Comparison of ENCODE assay signal across 8 mouse cellular contexts in the genomic region with DNA sequence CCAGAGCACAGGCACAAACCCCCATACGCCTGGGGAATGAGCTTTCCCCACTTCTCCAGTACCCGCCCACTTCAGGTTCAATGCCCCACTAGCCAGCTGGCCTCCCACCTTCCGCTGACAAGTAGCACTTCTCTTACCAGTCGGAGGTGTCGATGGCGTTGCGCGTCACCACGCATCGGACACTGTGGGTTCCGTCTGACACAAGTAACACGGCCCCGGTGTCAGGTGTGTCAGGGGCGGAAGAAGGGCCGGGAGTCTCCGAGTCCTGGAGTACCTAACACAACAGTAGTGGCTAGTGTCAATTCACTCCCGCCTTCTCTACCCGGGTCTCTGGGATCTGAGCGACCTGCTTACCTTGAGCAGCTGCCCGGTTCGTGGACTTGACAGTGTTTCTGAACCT. TPM values are rescaled to one million over a fixed set of nuclear protein-coding genes. Genes with fewer than 3 reads are reported as not detected.
DNase-seq lines count a peak whose midpoint lies in the region; ATAC-seq and TF ChIP-seq lines count a peak whose summit lies in the region.

No protein-coding gene starts in this region.

- H3K36me3 ChIP-seq in spleen, adult 2 months (ENCODE audit: control insufficient read depth, insufficient read depth, low read length) = peaks cover 29% of the 10 kb centered on the region
- peaks cover 6% of the 10 kb centered on the region for H3K36me3 ChIP-seq in heart, embryonic 16.5 days (ENCODE audit: control insufficient read depth, insufficient read depth)
- H3K36me3 ChIP-seq in limb, embryonic 10.5 days = peaks cover 70% of the 10 kb centered on the region
- H3K36me3 ChIP-seq in stomach, embryonic 14.5 days (ENCODE audit: control insufficient read depth, insufficient read depth, low read length) = peaks cover 27% of the 10 kb centered on the region

- TF ChIP-seq CTCF in spleen, adult 2 months (IDR thresholded peaks at IDR 0.05; ENCODE audit: extremely low read depth, insufficient read depth, insufficient read length, insufficient replicate concordance) = no peak

- peak overlapping the region; percentile 73 for H3K27ac ChIP-seq in spleen, adult 2 months (ENCODE audit: insufficient read depth, low read length)
- peak overlapping the region; percentile 95 for H3K27ac ChIP-seq in heart, embryonic 16.5 days (ENCODE audit: low read length)
- H3K27ac ChIP-seq in limb, embryonic 10.5 days = peak overlapping the region; percentile 82
- H3K27ac ChIP-seq in stomach, embryonic 14.5 days (ENCODE audit: low read length) = 0 out of 2 replicates have a peak overlapping the region, but pooled peaks have one; percentile 95

- no peaks in the 10 kb centered on the region for H3K9me3 ChIP-seq in heart, embryonic 16.5 days (replicated peaks; ENCODE audit: control insufficient read depth, low read length)
- H3K9me3 ChIP-seq in limb, embryonic 10.5 days (replicated peaks) = no peaks in the 10 kb centered on the region
- no peaks in the 10 kb centered on the region for H3K9me3 ChIP-seq in stomach, embryonic 14.5 days (ENCODE audit: control insufficient read depth, low read depth, low read length)

- peak overlapping the region; percentile 71 for H3K9ac ChIP-seq in heart, embryonic 16.5 days (ENCODE audit: low read length)
- peak overlapping the region; percentile 49 for H3K9ac ChIP-seq in stomach, embryonic 14.5 days (replicated peaks; ENCODE audit: low read depth, low read length)

- no peak for TF ChIP-seq POLR2A in spleen, adult 2 months (IDR thresholded peaks at IDR 0.05; ENCODE audit: low read depth, low read length)

- H3K4me1 ChIP-seq in spleen, adult 2 months (ENCODE audit: control insufficient read depth, insufficient read depth, insufficient read length) = peaks cover 10% of the 10 kb centered on the region; the same call in 1 of the 2 replicates
- peaks cover 15% of the 10 kb centered on the region for H3K4me1 ChIP-seq in heart, embryonic 16.5 days (ENCODE audit: control insufficient read depth, insufficient read depth, low read length)
- H3K4me1 ChIP-seq in limb, embryonic 10.5 days = peaks cover 26% of the 10 kb centered on the region
- peaks cover 6% of the 10 kb centered on the region for H3K4me1 ChIP-seq in stomach, embryonic 14.5 days (ENCODE audit: control insufficient read depth, insufficient read depth, low read length)

- under 1% methylated on average over 21 of the region's 21 CpGs for WGBS in spleen, adult 2 months
- WGBS in heart, embryonic 16.5 days = 0% methylated on average over 21 of the region's 21 CpGs
- WGBS in limb, embryonic 10.5 days = 0% methylated on average over 21 of the region's 21 CpGs
- under 1% methylated on average over 21 of the region's 21 CpGs for WGBS in stomach, embryonic 14.5 days

- no peaks in the 10 kb centered on the region for H3K27me3 ChIP-seq in spleen, adult 2 months (ENCODE audit: control insufficient read depth, insufficient read depth, low read length)
- H3K27me3 ChIP-seq in heart, embryonic 16.5 days (ENCODE audit: control insufficient read depth, insufficient read depth, low read length) = no peaks in the 10 kb centered on the region
- peaks cover under 1% of the 10 kb centered on the region for H3K27me3 ChIP-seq in limb, embryonic 10.5 days (ENCODE audit: low read depth, poor library complexity, severe bottlenecking)
- H3K27me3 ChIP-seq in stomach, embryonic 14.5 days (ENCODE audit: control insufficient read depth, insufficient read depth, low read length) = no peaks in the 10 kb centered on the region

- ATAC-seq in heart, embryonic 16.5 days (replicated peaks; ENCODE audit: extremely low read depth, insufficient read depth, low FRiP score) = peak; percentile 29
- peak; percentile 47 for ATAC-seq in megakaryocyte-erythroid progenitor cell, adult 5-6 weeks (replicated peaks; ENCODE audit: low FRiP score, low TSS enrichment, poor library complexity, severe bottlenecking)
- peak; percentile 35; the same call in 1 of the 2 replicates for ATAC-seq in stomach, embryonic 14.5 days (ENCODE audit: insufficient number of reproducible peaks, insufficient read depth, low FRiP score, low read depth)

- peak overlapping the region; percentile 86 for H3K4me3 ChIP-seq in spleen, adult 2 months (ENCODE audit: extremely low read depth, insufficient read depth, insufficient read length)
- peak overlapping the region; percentile 64 for H3K4me3 ChIP-seq in heart, embryonic 16.5 days (ENCODE audit: low read length)
- H3K4me3 ChIP-seq in limb, embryonic 10.5 days = peak overlapping the region; percentile 68
- H3K4me3 ChIP-seq in stomach, embryonic 14.5 days (ENCODE audit: low read depth, low read length) = peak overlapping the region; percentile 67

- peak overlapping the region; percentile 80 for H3K4me2 ChIP-seq in heart, embryonic 16.5 days (ENCODE audit: low read depth, low read length)
- peak overlapping the region; percentile 84 for H3K4me2 ChIP-seq in stomach, embryonic 14.5 days (replicated peaks; ENCODE audit: low read depth, low read length)

- DNase-seq in adrenal gland, postnatal 14 days = peak; percentile 68
- no peak for DNase-seq in adrenal gland, adult 8-10 months
- peak; percentile 67 for DNase-seq in spleen, adult 2 months (ENCODE audit: low read depth in 1 of 2, low spot score in 2 of 2)
- no peak for DNase-seq in spleen, adult 12 weeks (ENCODE audit: low spot score)
- DNase-seq in limb, embryonic 10.5 days (ENCODE audit: low spot score) = no peak

RNA-seq across cellular contexts. Expression of a gene that starts 0.3 kb away (rescaled TPM):
- total RNA-seq in adrenal gland, postnatal 14 days (2021) = 23.3 and 23.8 TPM in 2 replicates
- 10 to 100 TPM; 22.3 to 37.1 (median 29.5) TPM for total RNA-seq in adrenal gland, adult 8-10 months (2022)
- polyA plus RNA-seq in spleen, adult 2 months (2012; rRNA removed) = 47.3 and 62.1 TPM in 2 replicates
- 36.4 and 41.7 TPM in 2 replicates for polyA plus RNA-seq in heart, embryonic 16.5 days (2015; fragmentation: Nextera tagmentation; extraction: Ambion mirVana)
- 66.1 and 74.3 TPM in 2 replicates for polyA plus RNA-seq in limb, embryonic 10.5 days (2016; fragmentation: Nextera tagmentation; extraction: Ambion mirVana)
- total RNA-seq in megakaryocyte-erythroid progenitor cell, adult 5-6 weeks (2014; fragmentation: Nextera tagmentation) = 60.3 and 83.6 TPM in 2 replicates
- total RNA-seq in megakaryocyte-erythroid progenitor cell, adult 5-6 weeks (2017) = 20.6 and 46.8 TPM in 2 replicates
- 59.0 and 63.5 TPM in 2 replicates for polyA plus RNA-seq in stomach, embryonic 14.5 days (2014; fragmentation: Nextera tagmentation; extraction: Ambion mirVana)

RNA-seq across cellular contexts. Expression of a gene that starts 0.4 kb away (rescaled TPM):
- total RNA-seq in adrenal gland, postnatal 14 days (2021) = 10.6 and 11.0 TPM in 2 replicates
- 10 to 100 TPM; 10.7 to 14.2 (median 12.8) TPM for total RNA-seq in adrenal gland, adult 8-10 months (2022)
- 8.7 and 12.1 TPM in 2 replicates for polyA plus RNA-seq in spleen, adult 2 months (2012; rRNA removed)
- polyA plus RNA-seq in heart, embryonic 16.5 days (2015; fragmentation: Nextera tagmentation; extraction: Ambion mirVana) = 13.6 and 17.5 TPM in 2 replicates
- 11.8 and 12.2 TPM in 2 replicates for polyA plus RNA-seq in limb, embryonic 10.5 days (2016; fragmentation: Nextera tagmentation; extraction: Ambion mirVana)
- 9.1 and 16.5 TPM in 2 replicates for total RNA-seq in megakaryocyte-erythroid progenitor cell, adult 5-6 weeks (2014; fragmentation: Nextera tagmentation)
- 2.6 and 13.0 TPM in 2 replicates for total RNA-seq in megakaryocyte-erythroid progenitor cell, adult 5-6 weeks (2017)
- 15.9 and 18.0 TPM in 2 replicates for polyA plus RNA-seq in stomach, embryonic 14.5 days (2014; fragmentation: Nextera tagmentation; extraction: Ambion mirVana)

RNA-seq across cellular contexts. Expression of a gene that starts 6.9 kb away (rescaled TPM):
- not detected in 2 replicates for total RNA-seq in adrenal gland, postnatal 14 days (2021)
- total RNA-seq in adrenal gland, adult 8-10 months (2022) = not detected
- not detected in 2 replicates for polyA plus RNA-seq in spleen, adult 2 months (2012; rRNA removed)
- 0.16 TPM in 1 of 2 replicates, not detected in the other for polyA plus RNA-seq in heart, embryonic 16.5 days (2015; fragmentation: Nextera tagmentation; extraction: Ambion mirVana)
- polyA plus RNA-seq in limb, embryonic 10.5 days (2016; fragmentation: Nextera tagmentation; extraction: Ambion mirVana) = not detected in 2 replicates
- total RNA-seq in megakaryocyte-erythroid progenitor cell, adult 5-6 weeks (2014; fragmentation: Nextera tagmentation) = not detected in 2 replicates
- not detected in 2 replicates for total RNA-seq in megakaryocyte-erythroid progenitor cell, adult 5-6 weeks (2017)
- not detected in 2 replicates for polyA plus RNA-seq in stomach, embryonic 14.5 days (2014; fragmentation: Nextera tagmentation; extraction: Ambion mirVana)

RNA-seq across cellular contexts. Expression of a gene that starts 7.4 kb away (rescaled TPM):
- 5.4 and 6.0 TPM in 2 replicates for total RNA-seq in adrenal gland, postnatal 14 days (2021)
- 1 to 10 TPM; 4.6 to 8.1 (median 5.8) TPM for total RNA-seq in adrenal gland, adult 8-10 months (2022)
- polyA plus RNA-seq in spleen, adult 2 months (2012; rRNA removed) = 4.3 and 6.2 TPM in 2 replicates
- polyA plus RNA-seq in heart, embryonic 16.5 days (2015; fragmentation: Nextera tagmentation; extraction: Ambion mirVana) = 13.1 and 13.6 TPM in 2 replicates
- polyA plus RNA-seq in limb, embryonic 10.5 days (2016; fragmentation: Nextera tagmentation; extraction: Ambion mirVana) = 47.0 and 56.0 TPM in 2 replicates
- 15.8 and 25.4 TPM in 2 replicates for total RNA-seq in megakaryocyte-erythroid progenitor cell, adult 5-6 weeks (2014; fragmentation: Nextera tagmentation)
- total RNA-seq in megakaryocyte-erythroid progenitor cell, adult 5-6 weeks (2017) = 7.4 and 9.9 TPM in 2 replicates
- polyA plus RNA-seq in stomach, embryonic 14.5 days (2014; fragmentation: Nextera tagmentation; extraction: Ambion mirVana) = 22.5 and 26.5 TPM in 2 replicates

RNA-seq across cellular contexts. Expression of a gene that starts 14.5 kb away (rescaled TPM):
- total RNA-seq in adrenal gland, postnatal 14 days (2021) = 3.1 and 8.1 TPM in 2 replicates
- 1 to 10 TPM; 2.1 to 3.9 (median 3.1) TPM for total RNA-seq in adrenal gland, adult 8-10 months (2022)
- polyA plus RNA-seq in spleen, adult 2 months (2012; rRNA removed) = 62.1 and 72.2 TPM in 2 replicates
- polyA plus RNA-seq in heart, embryonic 16.5 days (2015; fragmentation: Nextera tagmentation; extraction: Ambion mirVana) = 1.4 and 3.0 TPM in 2 replicates
- 0.33 and 0.51 TPM in 2 replicates for polyA plus RNA-seq in limb, embryonic 10.5 days (2016; fragmentation: Nextera tagmentation; extraction: Ambion mirVana)
- 5.7 and 7.1 TPM in 2 replicates for total RNA-seq in megakaryocyte-erythroid progenitor cell, adult 5-6 weeks (2014; fragmentation: Nextera tagmentation)
- 1.1 and 2.7 TPM in 2 replicates for total RNA-seq in megakaryocyte-erythroid progenitor cell, adult 5-6 weeks (2017)
- 1.0 and 1.1 TPM in 2 replicates for polyA plus RNA-seq in stomach, embryonic 14.5 days (2014; fragmentation: Nextera tagmentation; extraction: Ambion mirVana)

Comparison
In these comparisons a context has a peak if more than half of its experiments do, and no peak if none do; other contexts are left out.
1. DNase-seq: peak in adrenal gland, postnatal 14 days (single experiment) and spleen, adult 2 months (2 of 2); none in adrenal gland, adult 8-10 months (single experiment), spleen, adult 12 weeks (single experiment) and limb, embryonic 10.5 days (single experiment).
2. Peak in every context shown above with its lines, with median percentiles within 50 percentile points of each other: H3K27ac ChIP-seq, H3K4me3 ChIP-seq and ATAC-seq.